Mouse (Mus musculus): ENCODE measurements around the gene Hlf.

The Hlf gene

GRCm38 (mm10) chr11:90334816-90335215 lies 55.9 kb downstream of the Hlf start:
- no peak for DNase-seq

- no peak for DNase-seq
These were observed 58.0 kb downstream of the Hlf start for GRCm38 (mm10) chr11:90332737-90333136.

- no peak for DNase-seq
These were observed 60.4 kb downstream of the Hlf start for GRCm38 (mm10) chr11:90330202-90330694.

GRCm38 (mm10) chr11:90326836-90327235 lies 63.9 kb downstream of the Hlf start:
- no peak for DNase-seq

- DNase-seq = no peak
These were observed 64.5 kb downstream of the Hlf start for GRCm38 (mm10) chr11:90326146-90326545.

GRCm38 (mm10) chr11:90324597-90324996 lies 66.1 kb downstream of the Hlf start:
- DNase-seq = no peak

GRCm38 (mm10) chr11:90320922-90321321 lies 69.8 kb downstream of the Hlf start:
- DNase-seq = no peak

GRCm38 (mm10) chr11:90317482-90317881 lies 73.2 kb downstream of the Hlf start:
- peak; percentile 42 for DNase-seq

- no peak for DNase-seq
These were observed 76.1 kb downstream of the Hlf start for GRCm38 (mm10) chr11:90314606-90315005.

GRCm38 (mm10) chr11:90306993-90307392 lies 83.7 kb downstream of the Hlf start:
- DNase-seq = peak; percentile 44

- DNase-seq = no peak
These were observed 84.6 kb downstream of the Hlf start for GRCm38 (mm10) chr11:90306067-90306466.

- no peak for DNase-seq
These were observed 96.1 kb downstream of the Hlf start for GRCm38 (mm10) chr11:90294622-90295021.

GRCm38 (mm10) chr11:90292766-90293165 lies 97.9 kb downstream of the Hlf start:
- no peak for DNase-seq

- no peak for DNase-seq
These were observed 99.5 kb downstream of the Hlf start for GRCm38 (mm10) chr11:90291156-90291555.

GRCm38 (mm10) chr11:90286550-90287154 lies 104.0 kb downstream of the Hlf start:
- no peak for DNase-seq

Measured in cerebellum, adult 11 months (tissue).